Comparison of ENCODE assay signal across 10 mouse cellular contexts in genomic region chr7:142375261-142375724, GRCm38 (mm10). TPM values are rescaled to one million over a fixed set of nuclear protein-coding genes. Genes with fewer than 3 reads are reported as not detected.
DNase-seq lines count a peak whose midpoint lies in the region; ATAC-seq and TF ChIP-seq lines count a peak whose summit lies in the region.
"Had no signal": no experiment of that assay in that cellular context is flagged by ENCODE, and none has a peak within 500 bp of the region (broad histone marks: within the 10 kb centered on the region; RNA-seq: fewer than 3 reads in every experiment).

No protein-coding gene starts in this region.

- H3K4me3 ChIP-seq in olfactory bulb, adult 2 months (ENCODE audit: insufficient read depth, low read depth, low read length): no peak overlapping the region
- no peak overlapping the region for H3K4me3 ChIP-seq in neural tube, embryonic 15.5 days (replicated peaks)
- H3K4me3 ChIP-seq: limb, embryonic 15.5 days had no signal

- intact Hi-C loops in gastrocnemius, postnatal 36 days (cut with DNase I): no loop called here

- H3K9ac ChIP-seq in neural tube, embryonic 15.5 days (replicated peaks): no peak overlapping the region
- H3K9ac ChIP-seq: limb, embryonic 15.5 days had no signal

- H3K4me2 ChIP-seq in neural tube, embryonic 15.5 days: no peak overlapping the region
- H3K4me2 ChIP-seq: limb, embryonic 15.5 days had no signal

- peaks cover 53% of the 10 kb centered on the region for H3K36me3 ChIP-seq in neural tube, embryonic 15.5 days

- H3K27ac ChIP-seq in olfactory bulb, adult 2 months (ENCODE audit: insufficient read depth, low read depth, low read length): 0 out of 2 replicates have a peak overlapping the region, but pooled peaks have one; percentile 29
- no peak overlapping the region for H3K27ac ChIP-seq in neural tube, embryonic 15.5 days (replicated peaks)
- H3K27ac ChIP-seq: limb, embryonic 15.5 days had no signal

- H3K27me3 ChIP-seq in neural tube, embryonic 15.5 days (replicated peaks): peaks cover 41% of the 10 kb centered on the region

- no peak for ATAC-seq in neural tube, embryonic 15.5 days (ENCODE audit: low FRiP score)

- peaks cover 46% of the 10 kb centered on the region for H3K4me1 ChIP-seq in olfactory bulb, adult 2 months (ENCODE audit: control insufficient read depth, insufficient read depth, low read length)
- peaks cover 17% of the 10 kb centered on the region for H3K4me1 ChIP-seq in neural tube, embryonic 15.5 days

- DNase-seq in gastrocnemius, adult 18-20 months (ENCODE audit: low spot score): peak; percentile 53
- DNase-seq in gastrocnemius, postnatal 4 days (ENCODE audit: low spot score in 2 of 2): no peak
- peak; percentile 18 to 25 for DNase-seq in spleen, postnatal 10 days (ENCODE audit: low spot score in 2 of 2)
- DNase-seq in spleen, postnatal 36 days (ENCODE audit: low spot score in 2 of 2): no peak
- DNase-seq in gastrocnemius, postnatal 36 days: peak; percentile 43 to 53
- no peak for DNase-seq in layer of hippocampus, adult 9-10 months (ENCODE audit: low spot score)

- WGBS in olfactory bulb, adult 2 months: 47% methylated on average over 6 of the region's 6 CpGs
- 83% methylated on average over 6 of the region's 6 CpGs for WGBS in neural tube, embryonic 15.5 days

- no peaks in the 10 kb centered on the region for H3K9me3 ChIP-seq in neural tube, embryonic 15.5 days (replicated peaks)
- H3K9me3 ChIP-seq: limb, embryonic 15.5 days had no signal

- TF ChIP-seq POLR2A in olfactory bulb, adult 2 months (IDR thresholded peaks at IDR 0.05; ENCODE audit: insufficient read depth, low read depth, low read length): no peak

- TF ChIP-seq CTCF in olfactory bulb, adult 2 months (IDR thresholded peaks at IDR 0.05; ENCODE audit: insufficient read depth, low read depth, low read length): no peak

RNA-seq across cellular contexts. Expression of gene Ifitm10, which starts 1.7 kb away (rescaled TPM):
- 1 to 10 TPM; 3.2 to 5.0 TPM for total RNA-seq in gastrocnemius, adult 18-20 months (2021)
- total RNA-seq in gastrocnemius, postnatal 4 days (2021): 1 to 10 TPM in 1 of 2 experiments, not detected in 1; 1.1 TPM
- total RNA-seq in gastrocnemius, postnatal 36 days (2021): 1 to 10 TPM; 2.8 to 6.8 TPM
- polyA plus RNA-seq in olfactory bulb, adult 2 months (2012; ENCODE audit: insufficient read depth, insufficient read length, low replicate concordance, missing spikeins): not detected in 2 replicates
- polyA plus RNA-seq in neural tube, embryonic 15.5 days (2015; fragmentation: Nextera tagmentation; extraction: Ambion mirVana): 13.5 and 14.7 TPM in 2 replicates

RNA-seq across cellular contexts. Expression of gene Gm49369, which starts 7.2 kb away (rescaled TPM):
- 1 to 10 TPM; 1.1 to 2.4 TPM for total RNA-seq in gastrocnemius, adult 18-20 months (2021)
- total RNA-seq in gastrocnemius, postnatal 4 days (2021): 1 to 10 TPM in 1 of 2 experiments, not detected in 1; 1.3 TPM
- 1 to 10 TPM; 3.9 to 9.2 TPM for total RNA-seq in gastrocnemius, postnatal 36 days (2021)
- polyA plus RNA-seq in olfactory bulb, adult 2 months (2012; ENCODE audit: insufficient read depth, insufficient read length, low replicate concordance, missing spikeins): not detected in 2 replicates
- not detected in 2 replicates for polyA plus RNA-seq in neural tube, embryonic 15.5 days (2015; fragmentation: Nextera tagmentation; extraction: Ambion mirVana)
- polyA plus RNA-seq: limb, embryonic 15.5 days had no signal

RNA-seq across cellular contexts. Expression of gene Ctsd, which starts 12.5 kb away (rescaled TPM):
- 100 to 1,000 TPM; 445 to 450 TPM for total RNA-seq in gastrocnemius, adult 18-20 months (2021)
- 100 to 1,000 TPM; 265 to 273 TPM for total RNA-seq in gastrocnemius, postnatal 4 days (2021)
- 100 to 1,000 TPM; 330 to 388 TPM for total RNA-seq in gastrocnemius, postnatal 36 days (2021)
- 266 and 290 TPM in 2 replicates for polyA plus RNA-seq in olfactory bulb, adult 2 months (2012; ENCODE audit: insufficient read depth, insufficient read length, low replicate concordance, missing spikeins)
- 304 and 310 TPM in 2 replicates for polyA plus RNA-seq in neural tube, embryonic 15.5 days (2015; fragmentation: Nextera tagmentation; extraction: Ambion mirVana)

RNA-seq across cellular contexts. Expression of gene Syt8, which starts 59.4 kb away (rescaled TPM):
- total RNA-seq in gastrocnemius, adult 18-20 months (2021): not detected
- not detected for total RNA-seq in gastrocnemius, postnatal 4 days (2021)
- total RNA-seq in gastrocnemius, postnatal 36 days (2021): not detected
- not detected in 2 replicates for polyA plus RNA-seq in olfactory bulb, adult 2 months (2012; ENCODE audit: insufficient read depth, insufficient read length, low replicate concordance, missing spikeins)
- 0.14 TPM in 1 of 2 replicates, not detected in the other for polyA plus RNA-seq in neural tube, embryonic 15.5 days (2015; fragmentation: Nextera tagmentation; extraction: Ambion mirVana)
- total RNA-seq: heart, postnatal 14 days had no signal

Comparison
In these comparisons a context has a peak if more than half of its experiments do, and no peak if none do; other contexts are left out.
1. DNase-seq: peak in gastrocnemius, adult 18-20 months (single experiment), spleen, postnatal 10 days (2 of 2) and gastrocnemius, postnatal 36 days (2 of 2); none in gastrocnemius, postnatal 4 days (0 of 2), spleen, postnatal 36 days (0 of 2) and layer of hippocampus, adult 9-10 months (single experiment).